Mouse (Mus musculus): ENCODE measurements around the gene Uqcrc2.

Gene Uqcrc2

DNA sequence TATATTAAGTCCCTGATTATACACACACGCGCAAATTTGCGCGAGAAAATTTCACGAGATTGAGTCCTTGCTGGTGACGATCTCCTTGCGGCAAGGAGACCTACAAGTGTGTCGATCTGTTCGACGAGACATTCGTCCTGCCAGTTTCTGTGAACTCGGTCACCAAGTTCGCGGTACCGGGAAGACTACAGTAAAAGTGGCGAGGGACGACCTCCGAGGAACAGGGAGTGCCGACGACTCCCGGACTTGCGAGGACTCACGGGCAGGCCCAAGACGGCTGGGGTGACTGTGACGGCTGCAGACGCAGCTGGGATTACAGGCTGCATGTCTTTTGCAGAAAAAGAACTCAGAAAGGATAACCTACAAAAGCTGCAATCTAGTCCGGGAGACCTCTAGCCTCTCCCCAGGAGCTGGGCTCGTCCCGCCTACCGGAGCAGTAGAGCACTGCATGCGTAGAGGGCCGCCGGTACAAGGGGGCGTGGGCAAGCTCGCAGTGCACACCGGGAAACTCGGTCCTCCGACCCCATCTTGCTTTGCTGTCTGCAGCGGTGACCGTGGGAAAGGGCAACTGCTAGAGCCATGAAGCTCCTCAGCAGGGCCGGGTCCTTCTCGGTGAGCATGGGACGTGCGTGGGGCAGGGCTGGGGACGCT is at the start of gene Uqcrc2:
Gene Uqcrc2 (plus strand): TSS at position 466 of the 651 bp plus-strand sequence.
- DNase-seq = peak; percentile 85

DNA sequence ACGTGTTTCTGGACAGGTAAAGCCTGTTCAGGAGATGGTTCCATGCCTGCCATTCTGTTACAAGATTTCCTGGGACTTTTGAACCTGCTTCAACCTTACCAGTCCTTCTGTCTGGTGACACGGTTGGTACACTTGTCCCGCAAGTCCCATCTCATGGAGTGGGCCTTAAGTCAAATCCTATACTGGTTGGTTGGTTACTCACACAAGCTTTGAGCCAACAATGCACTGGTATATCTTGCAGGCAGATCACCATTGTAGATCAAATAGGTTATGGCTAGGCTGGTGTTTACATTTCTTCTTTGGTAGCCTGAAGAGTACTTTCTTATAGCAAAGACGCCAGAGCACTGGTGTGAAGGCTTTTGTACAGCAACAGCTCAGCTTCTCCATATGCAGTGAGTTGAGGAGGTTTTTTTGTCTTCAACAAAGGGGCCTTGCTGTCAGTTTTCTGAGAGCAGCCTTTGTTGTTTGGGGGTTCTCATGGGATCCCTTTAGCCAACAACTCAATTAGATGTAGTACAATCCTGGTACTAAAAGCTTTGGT is 37.7 kb upstream of the Uqcrc2 start:
- no peak for DNase-seq

DNA sequence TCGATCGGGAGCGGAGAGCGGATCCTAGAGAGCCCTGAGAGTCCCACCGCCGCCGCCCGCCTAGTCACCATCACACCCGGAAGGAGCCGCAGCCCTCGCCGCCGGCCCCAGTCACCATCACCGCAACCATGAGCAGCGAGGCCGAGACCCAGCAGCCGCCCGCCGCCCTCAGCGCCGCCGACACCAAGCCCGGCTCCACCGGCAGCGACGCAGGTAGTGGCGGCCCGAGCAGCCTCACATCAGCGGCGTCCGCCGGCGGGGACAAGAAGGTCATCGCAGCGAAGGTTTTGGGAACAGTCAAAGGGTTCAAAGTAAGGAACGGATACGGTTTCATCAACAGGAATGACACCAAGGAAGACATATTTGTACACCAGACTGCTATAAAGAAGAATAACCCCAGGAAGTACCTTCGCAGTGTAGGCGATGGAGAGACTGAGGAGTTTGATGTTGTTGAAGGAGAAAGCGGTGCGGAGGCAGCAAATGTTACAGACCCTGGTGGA is 37.2 kb upstream of the Uqcrc2 start:
- DNase-seq = peak; percentile 1

DNA sequence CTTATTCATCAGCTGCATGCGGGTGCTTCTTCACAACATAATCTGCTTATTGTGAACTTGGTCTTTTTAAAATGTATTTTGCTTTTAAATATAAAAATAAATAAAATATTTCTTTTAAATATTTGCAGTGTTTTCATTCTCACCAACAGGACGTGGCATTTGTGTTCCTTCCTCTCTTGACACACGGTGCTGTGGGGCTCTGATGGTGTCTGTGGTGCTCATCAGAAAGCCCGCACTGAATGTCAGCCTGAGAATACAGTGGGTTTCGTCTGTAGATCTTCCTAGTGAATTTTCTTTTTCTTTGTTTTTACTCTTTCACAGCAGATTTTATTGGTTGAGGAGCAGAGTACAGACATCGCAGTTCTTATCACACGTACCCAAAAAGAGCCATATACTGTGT is 36.6 kb upstream of the Uqcrc2 start:
- DNase-seq = no peak

DNA sequence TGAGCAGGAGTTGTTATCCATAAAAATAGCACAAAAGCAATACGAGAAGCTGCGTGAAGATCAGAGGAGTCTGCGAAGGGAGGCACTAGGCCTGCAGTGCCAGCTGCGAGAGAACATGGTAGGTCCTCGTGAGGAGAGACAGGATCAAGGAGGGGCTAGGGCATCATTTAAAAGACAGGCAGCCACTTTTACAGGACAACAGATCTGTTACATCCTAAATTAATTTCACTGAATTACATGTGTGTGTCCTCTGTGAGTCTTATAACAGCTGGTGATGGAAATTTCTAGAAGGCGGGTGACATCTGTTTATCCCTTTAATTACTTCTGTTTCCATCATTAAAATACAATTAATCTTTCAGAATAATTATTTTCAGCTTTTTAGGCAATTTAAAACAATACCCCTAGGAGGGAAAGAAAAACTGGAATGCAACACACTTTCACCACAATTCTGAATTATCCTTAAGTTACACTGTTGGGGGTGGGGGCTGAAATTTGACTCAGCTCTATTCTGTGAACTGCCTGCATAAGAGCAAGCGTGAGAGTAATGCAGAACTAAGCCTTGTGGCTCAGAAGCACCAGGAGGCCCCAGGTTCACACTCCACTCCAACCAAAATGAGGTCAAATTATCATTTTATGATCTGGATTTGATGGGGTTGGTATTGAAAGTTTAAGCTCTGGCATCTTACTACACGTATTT is 14.8 kb upstream of the Uqcrc2 start:
- DNase-seq = no peak

DNA sequence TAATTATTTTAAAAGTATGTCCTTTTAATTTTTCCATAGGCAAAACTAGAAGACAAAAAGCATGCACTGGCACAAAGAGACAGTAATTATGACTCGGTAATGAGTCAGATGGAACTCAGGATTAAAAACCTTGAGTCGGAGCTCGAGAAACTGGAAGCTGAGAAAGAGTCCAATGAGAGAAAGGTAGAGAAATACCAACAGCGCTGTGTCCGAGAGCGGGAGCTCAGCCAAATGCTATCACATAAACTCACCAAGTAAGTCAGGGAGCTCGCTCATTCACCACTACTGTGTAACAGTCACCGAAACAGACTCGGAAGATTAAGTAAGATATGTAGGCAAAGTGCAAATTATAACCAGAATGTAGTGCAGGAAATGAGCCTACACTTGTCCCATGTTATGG is 14.1 kb upstream of the Uqcrc2 start:
- DNase-seq = no peak

DNA sequence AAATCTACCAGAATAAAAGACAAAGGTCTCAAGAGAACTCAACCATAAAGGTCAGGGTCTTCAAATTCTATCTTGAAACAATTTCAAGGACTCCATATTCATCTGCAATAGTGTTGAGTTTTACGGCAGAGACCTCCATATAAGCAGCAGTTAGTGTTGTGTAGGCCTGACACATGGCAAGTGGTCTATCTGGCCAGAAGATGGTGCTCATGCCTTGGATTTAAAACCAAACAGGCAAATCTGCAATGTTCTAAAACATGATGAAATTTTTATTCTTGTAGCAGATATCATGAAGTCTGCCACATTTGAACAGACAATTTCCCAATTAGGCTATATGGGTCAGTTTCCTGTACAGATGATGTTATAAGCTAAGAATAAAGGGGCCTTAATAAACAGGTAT is 2.5 kb upstream of the Uqcrc2 start:
- DNase-seq = peak; percentile 12

DNA sequence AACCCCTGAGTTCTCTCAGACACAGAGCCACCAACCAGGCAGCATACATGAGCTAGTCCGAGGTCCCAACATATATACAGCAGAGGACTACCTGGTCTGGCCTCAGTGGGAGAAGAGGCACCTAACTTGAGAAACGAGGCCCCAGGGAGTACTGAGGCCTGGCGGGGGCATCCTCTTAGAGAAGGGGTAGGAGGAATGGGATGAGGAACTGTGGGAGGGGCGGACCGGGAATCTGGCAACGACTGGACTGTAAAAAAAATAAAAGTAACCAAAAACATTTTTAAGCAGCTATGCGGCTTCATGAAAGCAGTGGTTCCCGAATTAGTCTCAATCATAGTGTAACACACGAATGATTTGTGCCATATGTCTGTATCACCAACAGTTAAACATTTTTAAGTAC is 675 bp upstream of the Uqcrc2 start:
- no peak for DNase-seq

DNA sequence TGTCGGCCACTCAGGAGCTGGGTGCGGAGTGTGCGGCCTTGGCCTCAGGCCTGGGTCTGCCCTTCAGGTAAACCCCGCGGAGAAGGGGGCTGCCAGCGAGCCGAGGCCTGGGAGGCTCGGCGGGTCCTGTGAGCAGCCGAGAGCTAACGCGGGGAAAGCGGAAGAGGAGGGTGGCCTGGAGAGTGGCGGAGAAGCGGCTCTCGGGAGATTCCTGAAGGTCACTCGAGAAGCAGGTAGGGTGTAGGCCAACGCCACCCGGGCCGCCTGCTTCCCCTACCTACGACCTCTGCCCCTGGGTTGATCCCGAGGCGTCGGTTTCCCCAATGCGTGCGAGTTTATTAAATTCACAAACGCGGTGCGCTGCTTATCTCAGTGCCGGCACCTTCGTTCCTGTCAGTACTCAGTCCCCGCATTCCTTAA is 396 bp downstream of the Uqcrc2 start:
- no peak for DNase-seq

DNA sequence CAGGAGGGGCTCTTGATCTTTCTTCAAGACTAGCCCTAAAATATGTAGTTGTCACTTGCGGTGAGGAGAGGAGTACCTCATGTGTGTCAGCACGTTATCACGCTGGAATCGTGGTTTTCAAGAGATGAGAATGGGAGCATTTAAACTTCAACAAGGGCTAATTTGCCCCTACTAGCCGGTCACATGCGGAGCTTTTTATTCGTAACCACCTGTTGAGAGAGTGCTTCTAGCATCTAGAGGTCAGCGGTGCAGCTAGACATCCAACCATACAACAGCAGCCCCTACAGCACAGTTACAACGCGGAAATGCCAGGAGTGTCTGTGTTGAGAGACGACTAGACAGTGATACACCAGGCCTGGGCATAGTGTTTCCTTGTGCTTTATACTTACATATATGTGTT is 845 bp downstream of the Uqcrc2 start:
- no peak for DNase-seq

DNA sequence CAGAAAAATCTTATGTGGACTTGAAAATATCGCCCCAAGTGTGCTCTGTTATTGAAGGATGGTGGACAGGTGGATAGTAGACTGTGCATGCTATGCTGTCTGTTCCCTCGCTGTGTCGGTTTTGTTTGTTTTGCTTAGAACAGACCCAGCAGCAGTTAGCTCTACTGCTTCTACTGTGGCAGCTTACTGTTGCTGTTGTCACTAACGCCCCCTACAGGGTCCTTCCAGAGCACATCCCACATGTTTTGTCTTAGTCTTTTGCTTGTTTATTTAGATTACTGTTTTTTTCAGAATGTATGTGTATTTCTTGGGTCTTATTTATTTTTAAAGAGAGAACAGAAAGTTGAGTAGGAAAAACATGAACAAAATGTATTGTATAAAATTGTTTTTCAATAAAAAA is 8.2 kb downstream of the Uqcrc2 start:
- DNase-seq = no peak

DNA sequence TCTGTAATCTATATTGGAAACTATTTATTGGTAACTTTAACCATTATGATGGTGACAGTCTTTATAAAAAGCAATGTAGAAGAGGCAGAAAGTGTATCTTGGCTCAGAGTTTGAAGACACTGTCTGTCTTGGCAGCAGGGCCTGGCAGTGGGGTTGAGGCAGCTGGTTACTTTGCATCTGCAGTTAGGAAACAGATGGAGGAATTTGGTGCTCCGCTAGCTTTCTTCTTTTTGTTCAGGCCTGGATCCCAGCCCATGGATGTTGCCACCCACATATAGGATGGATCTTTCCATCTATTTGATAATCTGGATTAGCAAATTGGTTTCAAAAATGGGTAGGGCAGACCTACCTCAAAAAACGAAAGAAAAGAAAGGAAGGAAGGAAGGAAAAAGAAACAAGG is 12.9 kb downstream of the Uqcrc2 start:
- DNase-seq = no peak

DNA sequence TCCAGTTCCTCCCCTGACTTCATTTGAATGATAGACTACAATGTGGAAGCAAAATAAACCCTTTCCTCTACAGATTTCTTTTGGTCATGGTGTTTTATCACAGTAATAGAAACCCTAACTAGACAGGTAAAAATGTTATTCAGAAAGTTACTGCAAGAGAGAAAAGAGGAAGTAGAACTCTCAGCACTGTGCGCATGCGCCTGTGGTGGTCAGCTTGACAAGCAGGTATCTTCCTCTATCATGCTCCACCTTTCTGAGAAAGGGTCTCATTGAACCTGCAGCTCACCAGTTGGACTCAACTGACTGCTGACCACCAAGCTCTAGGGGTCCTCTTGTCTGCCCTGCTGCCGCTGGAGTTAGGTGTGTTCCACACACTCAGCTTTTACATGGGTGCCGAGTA is 27.1 kb downstream of the Uqcrc2 start:
- no peak for DNase-seq

DNA sequence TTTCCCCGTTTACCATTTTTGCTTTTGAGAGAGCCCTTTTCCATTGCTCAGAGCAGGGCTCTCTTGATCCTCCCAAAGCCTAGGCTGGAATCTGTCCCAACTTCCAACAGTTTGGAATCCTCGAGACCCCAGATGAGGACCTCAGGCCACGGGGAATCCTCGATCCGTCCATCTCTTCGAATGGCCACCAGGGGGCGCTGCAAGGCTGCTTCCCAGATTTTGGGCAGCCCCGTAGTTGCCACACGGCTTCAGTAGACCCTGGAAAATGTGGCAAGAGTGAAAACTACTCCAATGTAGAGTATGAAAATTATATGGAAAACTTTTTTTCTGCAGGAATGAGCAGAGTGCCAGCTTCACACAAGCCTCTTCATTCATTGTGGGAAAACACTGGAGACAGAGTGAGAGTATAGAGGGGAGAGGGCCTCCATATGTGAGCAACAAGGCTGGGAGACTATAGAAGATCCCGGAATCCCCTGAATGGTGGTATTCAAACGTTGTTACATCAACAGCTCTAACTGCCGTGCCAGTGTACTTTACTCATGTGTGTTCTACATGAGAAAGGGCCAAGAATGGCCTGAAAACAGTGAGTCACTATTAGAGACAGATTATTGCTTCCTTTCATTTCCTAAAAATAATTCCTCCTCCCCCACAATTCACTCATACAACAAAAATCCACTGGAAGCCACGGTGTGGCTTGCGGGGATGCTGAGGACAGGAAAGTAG is 35.3 kb downstream of the Uqcrc2 start, which contains the start of gene Pdzd9:
Gene Pdzd9 (minus strand): TSS at position 191 of the 723 bp plus-strand sequence.
- peak; percentile 84 for DNase-seq

DNA sequence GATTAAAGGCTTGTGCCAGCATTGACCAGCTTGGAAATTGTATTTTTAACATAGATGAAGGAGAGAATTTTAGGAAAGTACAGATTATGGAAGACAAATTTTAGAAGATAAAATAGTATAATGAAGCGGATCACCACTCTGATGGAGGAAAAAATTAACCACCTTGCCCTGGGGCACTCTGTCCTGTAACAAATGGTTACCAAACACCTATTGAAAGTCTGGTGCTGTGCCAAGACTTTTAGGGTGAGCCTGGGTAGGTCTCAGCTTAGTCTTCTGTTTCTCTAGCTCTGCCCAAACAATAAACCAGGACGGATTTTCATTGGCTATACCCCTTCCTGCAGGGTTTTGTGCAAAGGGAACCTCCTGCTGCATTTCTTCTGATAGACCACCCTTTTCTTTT is 36.3 kb downstream of the Uqcrc2 start:
- DNase-seq = no peak

DNA sequence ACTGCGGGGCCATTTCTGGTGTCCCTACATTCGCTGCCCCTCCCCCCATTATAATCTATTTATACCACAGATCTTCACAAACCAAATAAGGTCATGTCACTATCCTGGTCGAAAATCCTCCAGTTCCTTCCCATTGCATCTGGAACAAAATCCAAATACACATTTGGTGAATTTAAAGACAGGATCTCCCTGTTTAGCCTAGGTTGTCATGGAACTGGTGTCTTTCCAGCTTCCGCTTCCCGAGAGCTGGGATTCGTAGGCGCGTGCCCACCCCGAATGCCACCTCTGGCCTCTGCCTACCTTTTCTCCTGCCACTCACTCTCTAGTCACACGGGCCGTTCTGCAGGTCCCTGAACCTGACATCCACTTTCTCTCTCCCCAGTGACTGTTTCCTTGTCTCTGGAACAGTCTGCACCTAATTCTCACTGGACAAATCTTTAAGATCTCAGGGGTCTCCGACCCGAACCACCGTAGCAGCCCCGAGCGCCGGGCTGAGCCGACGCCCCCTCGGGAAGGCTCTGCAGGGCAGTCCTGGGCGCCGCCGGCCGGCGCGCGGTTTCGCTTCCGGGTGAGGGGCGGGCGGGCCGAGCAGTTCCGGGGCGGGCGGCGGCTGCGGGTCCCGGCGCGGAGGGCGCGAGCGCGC is 42.1 kb downstream of the Uqcrc2 start, which contains the start of gene Mosmo:
Gene Mosmo (plus strand): TSS at position 618 of the 643 bp plus-strand sequence.
- peak; percentile 79 for DNase-seq

DNA sequence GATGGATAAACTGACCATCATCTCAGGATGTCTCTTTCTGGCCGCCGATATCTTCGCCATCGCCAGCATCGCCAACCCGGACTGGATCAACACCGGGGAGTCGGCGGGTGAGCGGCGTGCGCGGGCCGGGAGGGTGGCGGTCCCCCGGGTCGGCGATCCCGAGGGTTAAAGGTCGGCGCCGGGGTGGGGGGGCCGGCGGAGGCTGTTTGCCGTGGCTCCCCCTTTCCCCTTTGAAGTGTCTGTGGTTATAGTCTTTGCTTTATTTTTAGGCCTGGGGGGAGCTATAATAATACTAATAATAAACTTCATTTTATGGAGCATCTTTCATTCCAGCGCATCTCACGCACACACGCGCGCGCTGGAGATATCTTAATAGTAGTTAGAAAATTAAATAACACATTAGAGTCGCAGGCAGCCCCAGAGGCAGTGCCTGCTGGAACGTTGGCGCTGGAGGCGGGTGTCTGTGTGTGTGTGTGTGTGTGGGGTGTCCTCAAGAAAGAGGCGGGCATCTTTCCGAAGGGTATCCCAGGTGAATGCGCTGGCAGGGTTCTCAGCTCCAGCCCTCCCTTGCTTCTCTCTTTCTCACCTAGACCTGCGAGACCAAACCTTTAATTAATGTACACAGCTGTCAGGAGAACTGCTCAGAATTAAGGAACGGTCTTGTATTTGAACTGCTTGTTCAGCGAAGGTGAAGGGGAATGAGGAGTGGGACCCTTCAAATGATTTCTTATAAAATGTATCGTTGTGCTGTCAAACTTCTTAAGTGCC is 43.0 kb downstream of the Uqcrc2 start:
- peak; percentile 31 for DNase-seq

DNA sequence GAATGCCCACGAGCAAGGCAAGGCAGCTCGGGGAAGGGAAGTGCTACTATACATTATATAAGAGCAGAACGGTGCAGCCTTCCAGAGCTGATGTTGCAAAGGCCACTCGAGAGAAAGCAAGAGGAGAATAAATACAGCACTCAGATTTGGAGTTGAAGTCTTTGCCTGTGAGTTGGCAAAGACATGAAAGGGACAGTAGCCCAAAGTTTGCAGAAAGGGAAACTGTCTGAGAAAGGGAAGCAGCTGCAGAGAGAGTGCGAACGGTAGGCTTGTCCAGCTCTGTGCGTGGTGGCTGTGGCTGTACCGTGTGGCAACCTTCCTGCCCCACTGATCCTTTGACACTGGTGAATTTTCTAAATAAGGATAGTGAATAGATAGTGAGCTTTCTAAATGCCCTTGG is 44.0 kb downstream of the Uqcrc2 start:
- DNase-seq = no peak

DNA sequence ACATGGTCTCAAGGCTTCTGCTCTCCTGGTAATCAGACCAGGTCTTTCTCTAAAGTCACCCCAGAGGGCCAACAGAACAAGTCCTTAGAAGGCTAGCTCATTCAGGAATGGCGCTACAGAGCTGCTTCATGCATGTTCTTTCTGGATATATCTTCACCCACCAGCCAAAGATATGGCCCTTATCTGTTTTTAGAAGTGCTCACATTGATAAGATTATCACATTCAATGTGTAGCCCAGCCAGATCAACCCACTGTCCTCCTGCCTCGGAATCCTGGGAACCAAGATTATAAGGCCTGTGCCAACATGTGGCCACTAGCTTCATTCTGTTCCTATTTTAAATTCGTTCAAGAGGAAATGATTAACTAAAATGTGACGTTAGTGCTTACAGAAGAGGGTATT is 47.0 kb downstream of the Uqcrc2 start:
- no peak for DNase-seq

DNA sequence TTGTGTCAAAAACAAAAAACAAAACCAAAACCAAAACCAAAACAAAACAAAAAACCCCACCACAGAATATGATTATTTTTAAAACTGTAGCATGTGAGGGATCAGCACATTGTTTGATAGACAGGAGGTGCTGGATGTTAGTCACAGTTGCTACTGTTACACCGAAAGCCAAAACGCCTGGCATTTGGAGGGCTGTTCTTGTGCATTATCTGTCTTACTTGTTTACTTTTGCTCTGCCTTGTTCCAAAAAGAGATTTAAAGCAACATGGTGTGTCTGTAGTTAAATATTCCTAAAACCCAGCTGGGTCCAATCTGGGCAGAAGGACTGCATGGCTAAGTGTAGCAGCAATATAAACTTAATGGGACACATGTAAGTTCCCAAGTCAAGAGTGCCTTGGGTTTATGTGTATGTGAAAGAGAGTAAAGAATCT is 49.8 kb downstream of the Uqcrc2 start:
- no peak for DNase-seq

DNA sequence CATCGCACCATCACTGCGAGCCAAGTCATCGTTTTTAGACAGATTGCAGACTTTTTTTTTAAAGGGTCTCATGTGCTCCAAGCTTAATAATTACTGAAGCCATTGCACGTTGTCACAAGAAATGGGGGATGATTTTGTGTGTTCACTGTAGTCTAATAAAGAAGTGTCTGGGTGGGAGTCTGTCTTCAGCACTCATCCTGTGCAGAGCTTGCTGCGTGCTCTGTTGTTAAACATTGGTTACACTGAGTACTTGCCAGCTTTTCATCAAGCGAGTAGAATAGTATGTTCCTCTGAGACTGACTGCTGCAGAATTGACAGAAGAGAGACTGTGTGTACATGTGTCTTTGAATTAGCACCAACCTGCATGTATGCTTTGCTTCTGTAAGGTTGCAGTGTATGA is 50.3 kb downstream of the Uqcrc2 start:
- DNase-seq = no peak

DNA sequence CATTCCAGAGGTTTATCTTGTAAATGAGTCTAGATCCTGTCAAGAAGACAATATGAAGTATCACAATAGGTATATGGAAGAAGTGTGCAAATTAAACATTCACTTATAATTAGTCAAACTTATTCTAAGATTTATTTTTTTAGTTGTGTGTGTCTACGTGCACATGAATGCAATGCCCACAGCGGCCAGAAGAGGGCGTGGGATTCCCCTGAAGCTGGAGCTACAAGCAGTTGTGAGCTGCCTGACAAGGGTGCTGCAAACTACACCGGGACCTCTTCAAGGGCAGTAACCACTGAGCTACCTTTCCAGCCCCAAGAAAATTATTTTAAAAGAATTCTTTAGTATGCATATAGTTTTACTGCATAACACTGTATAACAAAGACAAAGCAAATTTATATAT is 55.7 kb downstream of the Uqcrc2 start:
- DNase-seq = no peak
